Mouse (Mus musculus) right cerebral cortex, postnatal 36 days (tissue): ENCODE measurements around the gene Ube2l6.

ENCODE experiments used
- DNase-seq, 2 experiments: peaks; one replicate each; pipeline ENCODE4 v3.0.0; 2022; ENCODE audit warnings: low spot score in 2 of 2, mixed read lengths in 1 of 2

The Ube2l6 gene

DNA sequence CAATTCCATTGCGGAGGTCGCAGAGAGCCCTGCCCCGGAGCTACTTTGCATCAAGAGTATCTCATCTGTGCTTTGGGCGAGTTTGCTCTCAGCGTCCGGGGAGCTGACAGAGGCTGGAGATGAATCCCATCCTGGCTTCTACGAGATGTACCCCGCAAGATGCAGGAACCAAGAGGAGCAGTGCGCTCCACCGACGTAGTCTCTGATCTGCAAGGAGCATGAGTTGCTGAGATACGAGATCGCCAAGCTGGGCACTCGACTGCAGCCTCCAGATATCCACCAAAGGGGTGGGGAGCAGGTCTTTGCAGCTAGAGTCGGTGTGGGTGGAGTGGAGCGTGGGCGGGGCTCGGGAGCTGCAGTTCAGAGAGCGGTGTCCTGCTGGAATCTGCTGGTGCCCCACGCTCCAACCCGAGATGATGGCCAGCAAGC is at the start of gene Ube2l6:
Gene Ube2l6, plus strand, starts transcription at position 336 of the 429 bp plus-strand sequence.
- DNase-seq: peak; percentile 59 to 73

- no peak for DNase-seq
These were observed 48.5 kb upstream of the Ube2l6 start for GRCm38 (mm10) chr2:84750115-84750514.

- no peak for DNase-seq
These were observed 42.4 kb upstream of the Ube2l6 start for GRCm38 (mm10) chr2:84756245-84756644.

DNA sequence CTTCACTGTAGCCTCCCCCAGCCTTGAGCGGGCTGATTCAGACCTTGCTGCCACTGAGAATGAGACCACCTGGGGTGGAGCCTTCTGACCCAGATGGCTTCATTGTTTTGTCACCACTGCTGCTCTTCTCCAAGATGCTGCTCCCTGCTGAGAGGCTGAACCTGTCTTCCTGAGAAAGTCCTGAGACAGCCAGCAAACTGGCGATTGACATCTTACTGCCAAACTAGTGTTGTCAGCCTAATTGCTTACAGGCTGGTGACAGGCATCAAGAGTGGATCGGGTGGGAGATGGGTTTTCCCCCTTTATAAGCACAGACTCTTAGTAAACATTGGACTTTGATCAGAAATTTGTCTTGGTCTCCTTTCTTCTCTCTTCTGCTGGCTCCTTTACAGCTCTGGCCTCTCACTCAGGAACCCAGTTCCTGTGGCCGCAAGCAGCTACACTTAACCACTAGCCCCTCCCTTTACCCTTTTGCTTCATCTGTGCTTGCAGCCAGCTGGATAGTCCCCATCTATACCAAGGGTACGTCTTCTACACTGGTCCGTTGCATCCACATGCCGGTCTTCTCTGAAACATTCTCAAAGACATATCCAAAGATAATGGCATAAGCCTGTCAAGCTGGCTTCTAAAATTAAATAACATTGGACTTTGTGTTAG is 41.5 kb upstream of the Ube2l6 start:
- DNase-seq: no peak

GRCm38 (mm10) chr2:84758542-84759127 is 40.0 kb upstream of the Ube2l6 start:
- peak in 1 of 2 experiments; percentile 3 for DNase-seq

- no peak for DNase-seq
These were observed 37.9 kb upstream of the Ube2l6 start for GRCm38 (mm10) chr2:84760777-84761176.

- DNase-seq: no peak
These were observed 37.3 kb upstream of the Ube2l6 start for GRCm38 (mm10) chr2:84761309-84761708.

GRCm38 (mm10) chr2:84761840-84762239 is 36.8 kb upstream of the Ube2l6 start:
- DNase-seq: no peak

DNA sequence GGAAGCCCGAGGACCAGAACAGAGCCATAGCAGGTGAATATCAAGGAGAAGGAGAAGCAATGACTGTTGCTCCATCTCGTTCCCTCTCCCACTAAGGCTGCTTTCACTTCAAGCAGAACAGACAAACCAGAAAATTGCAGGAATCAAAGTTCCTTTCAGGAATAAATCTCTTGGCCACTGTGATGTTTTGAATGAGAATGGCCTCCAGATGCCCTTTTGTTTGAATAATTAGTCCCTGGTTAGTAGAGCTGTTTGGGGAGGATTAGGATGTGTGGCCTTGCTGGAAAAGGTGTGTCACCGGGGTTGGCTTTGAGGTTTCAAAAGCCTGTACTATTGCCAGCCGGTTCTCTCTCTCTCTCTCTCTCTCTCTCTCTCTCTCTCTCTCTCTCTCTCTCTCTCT is 36.3 kb upstream of the Ube2l6 start:
- no peak for DNase-seq

GRCm38 (mm10) chr2:84762818-84763217 is 35.8 kb upstream of the Ube2l6 start:
- no peak for DNase-seq

GRCm38 (mm10) chr2:84770501-84770900 is 28.1 kb upstream of the Ube2l6 start:
- DNase-seq: no peak

DNA sequence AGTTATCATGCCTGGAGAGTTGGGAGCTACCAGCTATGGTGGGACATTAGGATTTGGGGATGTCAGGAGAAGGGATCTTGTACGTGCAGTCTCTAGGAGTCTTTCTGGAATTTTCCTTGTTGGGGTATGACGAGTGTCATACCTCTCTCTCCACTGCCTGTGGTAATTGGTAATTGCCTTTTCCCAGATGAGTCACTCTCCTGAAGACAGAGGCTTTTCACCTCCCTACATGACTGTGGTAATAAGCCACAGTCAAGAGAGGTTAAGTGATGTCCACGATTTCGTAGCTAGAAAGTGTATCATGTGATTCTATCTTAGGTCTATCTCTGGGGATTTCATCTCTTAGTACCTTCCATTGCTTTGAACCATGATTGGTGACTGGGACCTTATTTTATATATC is 26.2 kb upstream of the Ube2l6 start:
- no peak for DNase-seq

DNA sequence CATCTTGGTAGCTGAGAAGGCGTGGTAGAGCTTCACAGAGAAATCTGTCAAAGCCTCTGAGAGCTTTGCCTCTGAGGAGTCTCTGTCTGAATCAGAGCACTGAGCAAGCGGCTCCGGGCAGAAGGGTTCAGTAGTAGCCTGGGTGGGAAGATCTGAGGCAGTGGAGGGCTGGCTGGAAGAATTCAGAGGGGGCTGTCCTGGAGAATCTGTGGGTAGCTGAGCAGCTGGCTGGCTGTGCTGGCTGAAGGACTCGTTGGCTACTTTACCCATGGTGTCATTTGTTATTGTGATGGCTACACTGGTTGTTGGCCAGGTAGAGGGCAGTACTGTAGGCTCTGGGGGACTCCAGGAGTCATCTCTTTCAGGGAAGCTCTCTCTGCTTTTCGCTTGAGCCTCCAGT is 25.4 kb upstream of the Ube2l6 start:
- DNase-seq: no peak

- peak in 1 of 2 experiments; percentile 2 for DNase-seq
These were observed 23.9 kb upstream of the Ube2l6 start for GRCm38 (mm10) chr2:84774751-84775150.

DNA sequence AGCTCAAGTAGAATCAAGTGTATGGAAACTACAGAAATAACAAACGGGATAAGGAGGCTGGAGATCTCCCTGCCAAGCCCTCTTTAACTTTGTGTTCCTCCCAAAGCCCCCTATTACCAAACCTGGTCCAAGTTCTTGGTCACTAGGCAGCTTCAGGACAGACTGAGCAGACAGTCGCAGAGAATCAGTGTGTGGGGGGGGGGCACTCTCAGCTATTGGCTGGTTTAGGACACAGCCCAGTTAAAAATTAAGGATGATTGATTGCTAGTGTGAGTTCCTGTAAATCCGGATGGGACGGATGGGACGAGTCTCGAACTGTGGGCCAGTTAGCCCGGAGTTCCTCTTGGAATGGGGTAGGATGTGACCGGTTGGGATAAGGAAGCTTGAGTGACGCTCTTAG is 23.4 kb upstream of the Ube2l6 start, which contains the start of gene Serping1:
Gene Serping1, minus strand, starts transcription at position 204 of the 400 bp plus-strand sequence.
- DNase-seq: no peak

GRCm38 (mm10) chr2:84775665-84776064 is 23.0 kb upstream of the Ube2l6 start:
- no peak for DNase-seq

DNA sequence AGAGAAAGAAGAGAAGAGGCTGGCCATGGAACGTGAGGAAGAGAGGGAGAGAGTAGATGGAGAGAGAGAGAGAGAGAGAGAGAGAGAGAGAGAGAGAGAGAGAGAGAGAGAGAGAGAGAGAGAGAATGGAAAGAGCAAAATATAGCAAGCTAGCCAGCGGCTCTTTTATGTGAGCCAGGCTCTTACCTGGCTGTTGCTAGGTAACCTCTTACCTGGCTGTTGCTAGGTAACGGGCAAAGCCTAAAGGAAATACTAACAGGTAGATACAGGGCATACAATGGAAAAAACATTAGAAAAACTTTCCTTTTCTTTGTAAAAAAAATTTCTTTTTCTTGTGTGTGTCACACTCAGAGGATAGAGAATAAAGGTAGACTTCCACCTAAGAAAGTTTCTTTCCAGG is 20.9 kb upstream of the Ube2l6 start:
- DNase-seq: no peak

DNA sequence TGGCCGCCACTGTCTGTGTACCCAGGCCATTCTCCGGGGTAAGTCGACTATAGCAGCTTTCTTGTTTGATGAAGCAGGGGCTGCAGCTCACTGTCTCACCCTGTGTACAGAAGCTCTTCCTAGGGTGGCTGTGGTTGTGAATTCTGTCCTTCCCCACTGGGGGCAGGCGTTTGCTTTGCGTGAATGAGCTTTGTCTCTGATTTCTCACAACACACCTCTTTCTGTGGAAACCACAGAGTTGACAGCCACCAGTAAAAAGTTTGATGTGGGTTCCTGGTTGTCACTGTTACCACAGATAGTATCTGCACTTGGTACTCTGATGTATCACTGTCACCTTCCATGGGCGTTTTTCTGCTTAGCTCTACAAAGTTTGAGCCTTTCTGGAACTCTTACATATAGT is 19.4 kb upstream of the Ube2l6 start:
- no peak for DNase-seq

- no peak for DNase-seq
These were observed 15.3 kb upstream of the Ube2l6 start for GRCm38 (mm10) chr2:84783315-84783714.

DNA sequence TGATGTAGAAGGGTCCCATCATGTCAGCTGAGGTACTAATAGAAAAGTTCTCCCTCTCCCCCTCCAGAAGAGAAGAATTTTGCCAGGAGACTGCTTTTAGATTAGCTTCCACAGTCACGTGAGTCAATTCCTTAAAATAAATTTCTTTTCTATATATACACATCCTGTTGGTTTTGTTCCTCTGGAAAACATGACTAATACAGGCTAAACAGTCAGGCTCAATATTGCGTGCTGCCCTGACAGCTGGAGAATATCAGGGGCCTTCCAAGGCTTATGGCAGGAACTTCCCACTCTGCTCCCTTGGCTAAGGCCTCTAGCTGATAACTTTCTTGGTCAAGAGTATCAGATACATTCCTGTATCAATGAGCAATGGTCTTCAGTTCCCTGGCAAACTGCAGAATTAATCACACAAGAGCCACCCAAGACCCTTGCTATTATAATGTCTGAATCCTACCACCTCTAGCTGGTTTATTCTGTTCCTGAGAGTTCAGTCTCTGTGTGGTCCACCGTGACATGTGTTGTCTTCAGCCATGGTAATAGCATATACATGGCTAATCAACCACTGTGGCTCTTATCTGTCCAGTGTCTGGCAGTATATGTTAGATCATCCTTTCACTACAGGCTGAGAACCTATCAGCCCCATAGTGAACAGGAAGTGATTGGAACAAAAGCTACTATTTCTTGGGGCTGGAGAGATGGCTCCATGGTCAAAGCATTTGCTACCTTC is 14.6 kb upstream of the Ube2l6 start:
- no peak for DNase-seq

- no peak for DNase-seq
These were observed 10.3 kb upstream of the Ube2l6 start for GRCm38 (mm10) chr2:84788316-84788715.

DNA sequence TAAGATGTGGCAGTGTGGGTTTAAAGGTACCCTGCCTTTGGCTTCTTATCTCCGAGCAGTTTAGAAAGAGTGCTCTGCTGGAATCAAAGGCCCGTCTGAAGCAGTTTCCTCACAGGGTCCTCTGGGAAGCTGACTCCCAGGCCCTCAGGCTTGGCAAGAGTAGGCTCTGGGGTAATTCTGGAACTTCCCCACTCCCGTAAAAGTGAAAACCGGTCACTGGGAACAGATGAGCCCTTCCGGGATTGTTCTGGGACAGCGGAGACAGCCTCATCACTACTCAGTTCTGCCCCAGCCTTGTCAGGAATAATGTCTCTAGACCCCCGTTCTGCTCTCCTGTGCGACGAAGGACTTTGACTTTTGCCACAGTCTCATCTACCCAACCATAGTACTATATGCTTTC is 8.2 kb upstream of the Ube2l6 start:
- no peak for DNase-seq

DNA sequence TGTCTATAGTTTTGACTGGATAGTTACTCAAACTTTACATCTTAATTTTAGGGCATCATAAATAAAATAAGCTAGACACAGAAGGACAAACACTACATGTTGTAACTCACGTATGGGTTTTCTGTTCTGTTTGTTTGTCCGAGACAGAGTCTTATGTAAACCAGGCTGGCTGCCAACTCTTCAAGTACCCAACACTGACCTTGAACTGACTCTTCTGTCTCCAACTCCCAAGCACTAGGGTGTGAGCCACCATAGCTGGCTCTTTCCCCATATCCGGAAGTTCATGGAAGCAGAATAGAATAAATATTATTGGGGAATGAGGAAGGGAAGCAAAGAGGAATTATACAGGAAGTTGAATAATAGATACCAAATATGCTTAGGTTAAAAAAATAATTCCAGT is 6.1 kb upstream of the Ube2l6 start:
- DNase-seq: no peak
